Mouse (Mus musculus): ENCODE measurements around the gene Gnat2. TPM values are rescaled to one million over a fixed set of nuclear protein-coding genes. Genes with fewer than 3 reads are reported as not detected.

Gnat2 gene
- total and polyA plus RNA-seq, 3 experiments: 11.2 to 17.5 (median 13.3) TPM

DNA sequence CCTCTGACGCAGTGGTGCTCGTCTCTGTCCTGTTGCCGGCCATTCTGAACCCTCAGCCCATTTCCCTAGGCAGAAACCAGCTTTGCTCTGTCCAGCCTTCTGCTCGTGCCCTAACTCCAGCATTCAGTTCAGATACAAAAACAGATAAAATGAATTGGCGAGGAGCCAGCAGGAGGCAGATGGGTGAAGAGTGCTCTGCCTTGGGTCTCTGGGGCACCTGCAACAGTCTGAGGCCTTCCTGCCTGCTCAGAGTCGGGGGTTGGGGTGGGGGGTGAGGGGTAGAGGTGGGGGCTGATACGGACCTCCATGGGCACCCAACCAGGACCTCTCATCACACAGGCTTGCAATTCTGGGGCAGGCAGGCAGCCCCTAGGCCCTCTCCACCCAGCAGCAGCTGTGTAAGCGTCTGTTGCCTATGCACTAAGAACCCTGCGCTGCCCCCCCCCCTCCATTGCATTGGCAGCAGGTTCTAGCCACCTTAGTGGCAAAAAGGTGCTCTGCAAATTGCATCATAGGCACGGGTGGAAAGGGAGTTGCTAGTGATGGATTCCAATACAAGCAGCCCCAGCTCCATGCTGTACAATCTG lies 19.5 kb upstream of the Gnat2 start:
- dilution Hi-C loops (cut with MboI; ENCODE audit: extremely low pct_ligation_motif_present, extremely low pct_unique_long_range_greater_than_20kb, low sequenced_read_pairs): no loop called here
- Histone ChIP-seq H3K4me1 (ENCODE audit: control insufficient read depth in 1 of 2, insufficient read depth in 2 of 2) (peaks cover 0 to 9% of the 10 kb centered on the region in 2 experiments; a peak in 2 of 4 replicates), H3K36me3 (replicated peaks in 1 of 2; ENCODE audit: control insufficient read depth in 1 of 2, insufficient read depth in 1 of 2, low read length in 1 of 2) (peaks cover 46 to 69% of the 10 kb centered on the region in 2 experiments)

GRCm38 (mm10) chr3:108076836-108077235 lies 15.8 kb upstream of the Gnat2 start:
- Histone ChIP-seq H3K79me2 (replicated peaks; ENCODE audit: control insufficient read depth, extremely low read depth, insufficient read depth, poor library complexity, severe bottlenecking) (peaks cover 5% of the 10 kb centered on the region), H3K27ac (ENCODE audit: insufficient read depth, low read depth) (no peak overlapping the region), H3K4me1 (ENCODE audit: control insufficient read depth in 1 of 2, insufficient read depth in 2 of 2) (peaks cover 0 to 5% of the 10 kb centered on the region in 2 experiments; a peak in 2 of 4 replicates), H3K4me3 (replicated peaks in 1 of 3; ENCODE audit: low read depth in 2 of 3, low read length in 2 of 3, poor library complexity in 1 of 3) (no peak overlapping the region), H3K36me3 (replicated peaks in 1 of 2; ENCODE audit: control insufficient read depth in 1 of 2, insufficient read depth in 1 of 2, low read length in 1 of 2) (peaks cover 73 to 97% of the 10 kb centered on the region in 2 experiments), H3K9me3 (replicated peaks; ENCODE audit: low read length) (no peaks in the 10 kb centered on the region), H3K27me3 (replicated peaks) (no peaks in the 10 kb centered on the region), H3K4me2 (ENCODE audit: insufficient read depth, low read depth, poor library complexity, severe bottlenecking) (no peak overlapping the region), H3K9ac (ENCODE audit: insufficient read depth, low read depth) (no peak overlapping the region)
- no peak for DNase-seq (ENCODE audit: extremely low read depth)
- TF ChIP-seq E2F4 (IDR thresholded peaks at IDR 0.05; ENCODE audit: insufficient replicate concordance, low read depth, low read length): no peak
- no peak for TF ChIP-seq ETS1 (conservative IDR thresholded peaks at IDR 0.05; ENCODE audit: low read depth, low read length)
- TF ChIP-seq HCFC1 (IDR thresholded peaks at IDR 0.05; ENCODE audit: low read depth, low read length): no peak
- TF ChIP-seq ZKSCAN1 (IDR thresholded peaks at IDR 0.05; ENCODE audit: borderline replicate concordance, low read depth, low read length): no peak
- no peak for TF ChIP-seq RCOR1 (conservative IDR thresholded peaks at IDR 0.05; ENCODE audit: low read depth, low read length)
- TF ChIP-seq GABPA (IDR thresholded peaks at IDR 0.05; ENCODE audit: insufficient replicate concordance, low read depth, low read length): no peak
- TF ChIP-seq MAZ (IDR thresholded peaks at IDR 0.05; ENCODE audit: low read depth, low read length): no peak
- TF ChIP-seq MEF2A (IDR thresholded peaks at IDR 0.05; ENCODE audit: borderline replicate concordance, low read depth, low read length): no peak
- no peak for TF ChIP-seq ZMIZ1 (IDR thresholded peaks at IDR 0.05; ENCODE audit: low read depth, low read length)
- no peak for TF ChIP-seq PAX5 (IDR thresholded peaks at IDR 0.05; ENCODE audit: low read length)
- no peak for TF ChIP-seq USF2 (conservative IDR thresholded peaks at IDR 0.05; ENCODE audit: low read depth, low read length)
- no peak for TF ChIP-seq USF1 (IDR thresholded peaks at IDR 0.05; ENCODE audit: low read depth, low read length)
- TF ChIP-seq SIN3A (IDR thresholded peaks at IDR 0.05; ENCODE audit: low read length): no peak
- no peak for TF ChIP-seq JUND (conservative IDR thresholded peaks at IDR 0.05; ENCODE audit: low read depth, low read length)
- TF ChIP-seq NELFE (IDR thresholded peaks at IDR 0.05; ENCODE audit: low read depth, low read length): no peak
- no peak for TF ChIP-seq CHD2 (IDR thresholded peaks at IDR 0.05; ENCODE audit: low read length)
- TF ChIP-seq ELF1 (IDR thresholded peaks at IDR 0.05; ENCODE audit: low read depth, low read length): no peak
- in situ Hi-C loops (cut with MboI; ENCODE audit: low pct_ligation_motif_present, low pct_unique_long_range_greater_than_20kb, low sequenced_read_pairs) (no loop called here), dilution Hi-C loops (cut with MboI; ENCODE audit: extremely low pct_ligation_motif_present, extremely low pct_unique_long_range_greater_than_20kb, low sequenced_read_pairs) (no loop called here)

More for the DNA sequence above, 19.5 kb upstream of the Gnat2 start:
- TF ChIP-seq PAX5 (IDR thresholded peaks at IDR 0.05; ENCODE audit: low read length) (no peak), POLR2AphosphoS2 (IDR thresholded peaks at IDR 0.05; ENCODE audit: low read depth, low read length) (no peak), CTCF (conservative IDR thresholded peaks at IDR 0.05 in 1 of 2, IDR thresholded peaks at IDR 0.05 in 1 of 2; ENCODE audit: low read depth in 2 of 2, low read length in 2 of 2) (no peak), MAZ (IDR thresholded peaks at IDR 0.05; ENCODE audit: low read depth, low read length) (no peak), E2F4 (IDR thresholded peaks at IDR 0.05; ENCODE audit: insufficient replicate concordance, low read depth, low read length) (no peak), BHLHE40 (IDR thresholded peaks at IDR 0.05; ENCODE audit: low read depth, low read length) (no peak), ETS1 (conservative IDR thresholded peaks at IDR 0.05; ENCODE audit: low read depth, low read length) (no peak), ELF1 (IDR thresholded peaks at IDR 0.05; ENCODE audit: low read depth, low read length) (no peak), MYC (IDR thresholded peaks at IDR 0.05; ENCODE audit: low read depth, low read length) (no peak), USF1 (IDR thresholded peaks at IDR 0.05; ENCODE audit: low read depth, low read length) (no peak), JUND (conservative IDR thresholded peaks at IDR 0.05; ENCODE audit: low read depth, low read length) (no peak), SIN3A (IDR thresholded peaks at IDR 0.05; ENCODE audit: low read length) (no peak), MAFK (IDR thresholded peaks at IDR 0.05; ENCODE audit: insufficient replicate concordance, low read length) (no peak), MEF2A (IDR thresholded peaks at IDR 0.05; ENCODE audit: borderline replicate concordance, low read depth, low read length) (no peak), MXI1 (IDR thresholded peaks at IDR 0.05; ENCODE audit: low read depth, low read length) (no peak), EP300 (IDR thresholded peaks at IDR 0.05; ENCODE audit: low read length) (no peak), GABPA (IDR thresholded peaks at IDR 0.05; ENCODE audit: insufficient replicate concordance, low read depth, low read length) (no peak)
- no peak for DNase-seq (ENCODE audit: extremely low read depth)
- in situ Hi-C loops (cut with MboI; ENCODE audit: low pct_ligation_motif_present, low pct_unique_long_range_greater_than_20kb, low sequenced_read_pairs): no loop called here
- no peaks in the 10 kb centered on the region for H3K27me3 ChIP-seq (replicated peaks)
- no peak overlapping the region for H3K9ac ChIP-seq (ENCODE audit: insufficient read depth, low read depth)
- no peak overlapping the region for H3K4me2 ChIP-seq (ENCODE audit: insufficient read depth, low read depth, poor library complexity, severe bottlenecking)
- no peaks in the 10 kb centered on the region for H3K79me2 ChIP-seq (replicated peaks; ENCODE audit: control insufficient read depth, extremely low read depth, insufficient read depth, poor library complexity, severe bottlenecking)
- no peak overlapping the region for H3K4me3 ChIP-seq (replicated peaks in 1 of 3; ENCODE audit: low read depth in 2 of 3, low read length in 2 of 3, poor library complexity in 1 of 3)
- H3K9me3 ChIP-seq (replicated peaks; ENCODE audit: low read length): no peaks in the 10 kb centered on the region
- H3K27ac ChIP-seq (ENCODE audit: insufficient read depth, low read depth): no peak overlapping the region

Data from CH12.LX (cell line).